Mouse (Mus musculus) testis, adult 2 months (tissue): ENCODE data around the gene Kif7. TPM values are rescaled to one million over a fixed set of nuclear protein-coding genes. Genes with fewer than 3 reads are reported as not detected.
A peak's percentile ranks its signal among the peaks of the same experiment; 100 is the strongest.

Experiments used
- H3K27ac ChIP-seq: fragments of 200-500 bp; 2 replicates; pipeline ENCODE4 v1.5.1; 2012; ENCODE audit warnings: low read depth, low read length; ENCODE audit not compliant: control insufficient read depth, insufficient read depth
- H3K27me3 ChIP-seq: fragments of 200-500 bp; 2 replicates; pipeline ENCODE4 v1.6.1; 2012; ENCODE audit warnings: mild to moderate bottlenecking, low read length, moderate library complexity; ENCODE audit not compliant: control insufficient read depth, insufficient read depth
- H3K36me3 ChIP-seq: fragments of 200-500 bp; 2 replicates; pipeline ENCODE4 v1.6.1; 2012; ENCODE audit warnings: mild to moderate bottlenecking, low read length; ENCODE audit not compliant: control insufficient read depth, insufficient read depth
- H3K4me1 ChIP-seq: fragments of 200-500 bp; 2 replicates; pipeline ENCODE4 v1.6.1; 2012; ENCODE audit warnings: low read length; ENCODE audit not compliant: control insufficient read depth, insufficient read depth
- H3K4me3 ChIP-seq: fragments of 200-500 bp; 2 replicates; pipeline ENCODE4 v1.5.1; 2012; ENCODE audit warnings: low read depth, mild to moderate bottlenecking, low read length, moderate library complexity, mixed read lengths; ENCODE audit not compliant: control insufficient read depth
- CTCF ChIP-seq: fragments of 200-500 bp; IDR thresholded peaks from 2 replicates; pipeline ENCODE4 v1.5.1; 2012; ENCODE audit warnings: low read depth, mild to moderate bottlenecking, inconsistent platforms, low read length, moderate library complexity; ENCODE audit not compliant: control insufficient read depth, insufficient read depth, insufficient replicate concordance
- POLR2A ChIP-seq: fragments of 200-500 bp; IDR thresholded peaks from 2 replicates; pipeline ENCODE4 v1.6.1; 2012; ENCODE audit warnings: low read depth, mild to moderate bottlenecking, inconsistent platforms, low read length, moderate library complexity; ENCODE audit not compliant: control insufficient read depth
- polyA plus RNA-seq: library from polyadenylated mRNA; depleted of rRNA; stranded (reverse); fragments of >200 nt; gene quantifications from 2 replicates; pipeline ENCODE4 v1.2.3, GENCODE M21; 2012

Gene Kif7
- polyA plus RNA-seq, 1 experiment: 1.3 TPM

GRCm38 (mm10) chr7:79734563-79734962, 19.0 kb upstream of the Kif7 start:
- H3K27me3 ChIP-seq: no peaks in the 10 kb centered on the region
- no peaks in the 10 kb centered on the region; the same call in none of the 2 replicates for H3K4me1 ChIP-seq
- no peak overlapping the region for H3K27ac ChIP-seq
- H3K36me3 ChIP-seq: peaks cover 8% of the 10 kb centered on the region
- H3K4me3 ChIP-seq: no peak overlapping the region
- no peak for TF ChIP-seq POLR2A
- TF ChIP-seq CTCF: no peak

- H3K27ac ChIP-seq: no peak within 1 kb of the TSS
- H3K4me3 ChIP-seq: no peak within 1 kb of the TSS
- TF ChIP-seq CTCF (no peak), POLR2A (no peak)
- H3K4me1 ChIP-seq: no peaks in the 10 kb centered on the region; the same call in none of the 2 replicates
- peaks cover 7% of the 10 kb centered on the region; the same call in 1 of the 2 replicates for H3K36me3 ChIP-seq
- no peaks in the 10 kb centered on the region for H3K27me3 ChIP-seq
Measured at GRCm38 (mm10) chr7:79732622-79733021, 17.1 kb upstream of the Kif7 start, which contains the start of gene Plin1. Gene Plin1 (minus strand): TSS chr7:79732903.

- Histone ChIP-seq H3K27me3 (no peaks in the 10 kb centered on the region), H3K36me3 (no peaks in the 10 kb centered on the region), H3K4me3 (no peak overlapping the region), H3K27ac (no peak overlapping the region), H3K4me1 (no peaks in the 10 kb centered on the region)
- no peak for TF ChIP-seq CTCF
- TF ChIP-seq POLR2A: no peak
Measured at GRCm38 (mm10) chr7:79731438-79731837, 15.9 kb upstream of the Kif7 start.

- H3K36me3 ChIP-seq: no peaks in the 10 kb centered on the region
- no peaks in the 10 kb centered on the region for H3K4me1 ChIP-seq
- no peak overlapping the region for H3K27ac ChIP-seq
- peak; percentile 36; the same call in 1 of the 2 replicates for TF ChIP-seq CTCF
- TF ChIP-seq POLR2A: no peak
- no peaks in the 10 kb centered on the region for H3K27me3 ChIP-seq
- no peak overlapping the region for H3K4me3 ChIP-seq
Measured at GRCm38 (mm10) chr7:79729743-79730370, 14.3 kb upstream of the Kif7 start.

- Histone ChIP-seq H3K27ac (no peak overlapping the region), H3K4me1 (no peaks in the 10 kb centered on the region), H3K36me3 (no peaks in the 10 kb centered on the region), H3K27me3 (no peaks in the 10 kb centered on the region), H3K4me3 (no peak overlapping the region)
- TF ChIP-seq CTCF: peak; percentile 86; the same call in 1 of the 2 replicates
- TF ChIP-seq POLR2A: no peak
Measured at GRCm38 (mm10) chr7:79729169-79729568, 13.6 kb upstream of the Kif7 start.

- Histone ChIP-seq H3K27ac (no peak overlapping the region), H3K27me3 (no peaks in the 10 kb centered on the region), H3K4me3 (no peak overlapping the region), H3K4me1 (no peaks in the 10 kb centered on the region), H3K36me3 (no peaks in the 10 kb centered on the region)
- TF ChIP-seq CTCF: peak; percentile 85
- TF ChIP-seq POLR2A: no peak
Measured at GRCm38 (mm10) chr7:79728219-79728618, 12.7 kb upstream of the Kif7 start.

GRCm38 (mm10) chr7:79727091-79727490, 11.6 kb upstream of the Kif7 start:
- Histone ChIP-seq H3K27me3 (no peaks in the 10 kb centered on the region), H3K4me3 (no peak overlapping the region), H3K4me1 (no peaks in the 10 kb centered on the region), H3K36me3 (no peaks in the 10 kb centered on the region), H3K27ac (no peak overlapping the region)
- TF ChIP-seq POLR2A: no peak
- peak; percentile 73; the same call in 1 of the 2 replicates for TF ChIP-seq CTCF

- TF ChIP-seq CTCF (no peak), POLR2A (no peak)
- H3K36me3 ChIP-seq: no peaks in the 10 kb centered on the region
- peaks cover 6% of the 10 kb centered on the region for H3K4me1 ChIP-seq
- H3K27me3 ChIP-seq: no peaks in the 10 kb centered on the region
- H3K27ac ChIP-seq: 0 out of 2 replicates have a peak overlapping the region, but pooled peaks have one; percentile 23
- H3K4me3 ChIP-seq: peak overlapping the region; percentile 84
Measured at GRCm38 (mm10) chr7:79721386-79721977, 6.0 kb upstream of the Kif7 start.
